Mouse (Mus musculus) embryonic facial prominence, embryonic 11.5 days (tissue): ENCODE results near the gene Pnp. TPM values are rescaled to one million over a fixed set of nuclear protein-coding genes. Genes with fewer than 3 reads are reported as not detected.
"Not testable (repeated sequence)": the region's sequence is repeated elsewhere in the genome, so short reads cannot be mapped to it uniquely, and the experiment has no call there.

Experiments used
- ATAC-seq: fragments of 200-750 bp; cut with Nextera tagmentation; replicated peaks from 2 replicates; pipeline ENCODE4 v1.8.0; 2017; ENCODE audit warnings: low read depth; ENCODE audit not compliant: insufficient number of reproducible peaks, low FRiP score, low TSS enrichment
- DNase-seq: peaks from one replicate; pipeline ENCODE4 v3.0.0-alpha.2; 2015; ENCODE audit warnings: low spot score
- H3K27ac ChIP-seq: fragments of 300-500 bp; sonication (generic); replicated peaks from 2 replicates; pipeline ENCODE4 v1.5.1; 2014; ENCODE audit warnings: mild to moderate bottlenecking, low read depth, low read length, control low read depth
- H3K27me3 ChIP-seq: fragments of 300-500 bp; sonication (generic); 2 replicates; pipeline ENCODE4 v1.6.1; 2014; ENCODE audit warnings: mild to moderate bottlenecking, low read length, moderate library complexity, mixed read lengths; ENCODE audit not compliant: control insufficient read depth, insufficient read depth
- H3K36me3 ChIP-seq: fragments of 300-500 bp; sonication (generic); replicated peaks from 2 replicates; pipeline ENCODE4 v1.6.1; 2014; ENCODE audit warnings: low read depth, mild to moderate bottlenecking, low read length, moderate library complexity, mixed read lengths; ENCODE audit not compliant: control insufficient read depth, insufficient read depth
- H3K4me1 ChIP-seq: fragments of 300-500 bp; sonication (generic); 2 replicates; pipeline ENCODE4 v1.6.1; 2014; ENCODE audit warnings: low read length, mixed read lengths; ENCODE audit not compliant: control insufficient read depth, insufficient read depth
- H3K4me2 ChIP-seq: fragments of 300-500 bp; sonication (generic); 2 replicates; pipeline ENCODE4 v1.6.1; 2014; ENCODE audit warnings: low read depth, mild to moderate bottlenecking, control low read depth, low read length, moderate library complexity
- H3K4me3 ChIP-seq: fragments of 300-500 bp; sonication (generic); 2 replicates; pipeline ENCODE4 v1.5.1; 2014; ENCODE audit warnings: low read depth, low read length, control low read depth
- H3K9ac ChIP-seq: fragments of 300-500 bp; sonication (generic); replicated peaks from 2 replicates; pipeline ENCODE4 v1.6.1; 2014; ENCODE audit warnings: mild to moderate bottlenecking, control low read depth, low read length
- H3K9me3 ChIP-seq: fragments of 300-500 bp; sonication (generic); replicated peaks from 2 replicates; pipeline ENCODE4 v1.6.1; 2016; ENCODE audit warnings: mild to moderate bottlenecking, low read length, inconsistent platforms, mixed read lengths; ENCODE audit not compliant: control insufficient read depth
- WGBS: fragments of 180-500 bp; shearing (Covaris S2); extraction: QIAGEN DNeasy Blood & Tissue Kit; methylation state at CpG from one replicate; pipeline ENCODE4 v1.1.7; 2014; 5-methylcytosine and 5-hydroxymethylcytosine counted together
- polyA plus RNA-seq: library from polyadenylated mRNA; unstranded; fragments of >200 nt; fragmentation: Nextera tagmentation; extraction: Ambion mirVana; gene quantifications from 2 replicates; pipeline ENCODE4 v1.2.1, GENCODE M21; 2014

Pnp gene
- polyA plus RNA-seq, 1 experiment from 2014 or later, result 72.8 TPM

- H3K4me1 ChIP-seq, H3K4me3 ChIP-seq, H3K36me3 ChIP-seq, H3K9ac ChIP-seq, H3K27ac ChIP-seq, ATAC-seq, H3K9me3 ChIP-seq, DNase-seq, H3K27me3 ChIP-seq, H3K4me2 ChIP-seq: not testable (repeated sequence)
- WGBS, result 84% methylated on average over 5 of the region's 6 CpGs
Observed at GRCm38 (mm10) chr14:50956724-50957123, 25.8 kb downstream of the Pnp start.

- not testable (repeated sequence) for ATAC-seq, DNase-seq
Observed at GRCm38 (mm10) chr14:50957146-50957545, 26.3 kb downstream of the Pnp start.

GRCm38 (mm10) chr14:50958289-50958995, 27.6 kb downstream of the Pnp start:
- WGBS, result 83% methylated on average over 5 of the region's 5 CpGs
- H3K4me1 ChIP-seq, ATAC-seq, DNase-seq, H3K27ac ChIP-seq, H3K4me2 ChIP-seq, H3K9ac ChIP-seq, H3K27me3 ChIP-seq, H3K4me3 ChIP-seq, H3K9me3 ChIP-seq, H3K36me3 ChIP-seq: not testable (repeated sequence)

More at GRCm38 (mm10) chr14:50957146-50957545, 26.3 kb downstream of the Pnp start:
- H3K36me3 ChIP-seq, H3K4me1 ChIP-seq, H3K27ac ChIP-seq, H3K9me3 ChIP-seq, H3K9ac ChIP-seq, H3K27me3 ChIP-seq, H3K4me2 ChIP-seq, H3K4me3 ChIP-seq: not testable (repeated sequence)
- 79% methylated on average over 3 of the region's 3 CpGs for WGBS

GRCm38 (mm10) chr14:50968216-50968980, 37.5 kb downstream of the Pnp start:
- Histone ChIP-seq H3K9me3 (no peaks in the 10 kb centered on the region), H3K4me1 (no peaks in the 10 kb centered on the region), H3K36me3 (no peaks in the 10 kb centered on the region), H3K9ac (no peak overlapping the region), H3K27ac (no peak overlapping the region), H3K4me3 (no peak overlapping the region), H3K27me3 (no peaks in the 10 kb centered on the region), H3K4me2 (no peak overlapping the region)
- ATAC-seq, result no peak
- no peak for DNase-seq
- WGBS, result 80% methylated on average over 5 of the region's 5 CpGs

- Histone ChIP-seq H3K4me1 (no peaks in the 10 kb centered on the region), H3K9ac (no peak overlapping the region), H3K4me3 (no peak overlapping the region), H3K9me3 (no peaks in the 10 kb centered on the region), H3K4me2 (no peak overlapping the region), H3K27me3 (no peaks in the 10 kb centered on the region), H3K36me3 (no peaks in the 10 kb centered on the region), H3K27ac (no peak overlapping the region)
- no peak for DNase-seq
- 24% methylated on average over 1 of the region's 1 CpGs for WGBS
- no peak for ATAC-seq
Observed at GRCm38 (mm10) chr14:50969041-50969440, 38.2 kb downstream of the Pnp start.

GRCm38 (mm10) chr14:50969558-50970544, 39.0 kb downstream of the Pnp start:
- ATAC-seq (no peak), DNase-seq (peak; percentile 11)
- Histone ChIP-seq H3K9ac (no peak overlapping the region), H3K4me2 (no peak overlapping the region), H3K27ac (no peak overlapping the region), H3K4me3 (no peak overlapping the region), H3K4me1 (no peaks in the 10 kb centered on the region), H3K36me3 (no peaks in the 10 kb centered on the region), H3K27me3 (no peaks in the 10 kb centered on the region), H3K9me3 (no peaks in the 10 kb centered on the region)
- 26% methylated on average over 12 of the region's 12 CpGs for WGBS

GRCm38 (mm10) chr14:50970822-50971221, 39.9 kb downstream of the Pnp start:
- ATAC-seq, result no peak
- 76% methylated on average over 1 of the region's 1 CpGs for WGBS

More at GRCm38 (mm10) chr14:50970822-50971221, 39.9 kb downstream of the Pnp start:
- H3K9ac ChIP-seq, result no peak overlapping the region
- H3K36me3 ChIP-seq, result no peaks in the 10 kb centered on the region
- H3K9me3 ChIP-seq, result no peaks in the 10 kb centered on the region
- DNase-seq, result no peak
- no peaks in the 10 kb centered on the region for H3K4me1 ChIP-seq
- H3K27ac ChIP-seq, result no peak overlapping the region
- no peak overlapping the region for H3K4me3 ChIP-seq
- H3K4me2 ChIP-seq, result no peak overlapping the region
- no peaks in the 10 kb centered on the region for H3K27me3 ChIP-seq
